Mouse (Mus musculus): ENCODE measurements at regions not wholly inside any gene's neighbourhood (a gene's known extent, or its start where the extent isn't known, plus 50 kb on each side); places are given as distances from the start of the nearest gene placed in this dataset.

DNA sequence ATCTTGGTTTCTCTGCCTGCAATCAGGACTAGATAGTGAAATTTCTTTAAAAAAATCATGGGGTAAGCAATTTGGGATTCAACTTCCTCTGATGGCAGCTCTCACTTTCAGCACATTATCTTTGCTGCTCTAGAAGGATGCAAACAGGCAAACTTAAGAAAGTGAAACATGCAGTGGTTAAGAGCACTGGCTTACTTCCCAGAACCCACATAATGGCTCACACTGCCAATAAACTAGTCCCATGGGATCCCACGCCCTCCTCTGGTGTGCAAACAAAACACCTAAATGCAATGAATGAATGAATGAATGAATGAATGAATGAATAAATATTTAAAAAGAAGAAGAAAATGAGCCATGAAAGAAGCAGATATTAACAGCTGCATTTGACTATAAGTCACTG, 356.1 kb upstream of the Kif2a start:
- no peaks in the 10 kb centered on the region for H3K27me3 ChIP-seq
- no peaks in the 10 kb centered on the region for H3K4me1 ChIP-seq
- H3K9me3 ChIP-seq: no peaks in the 10 kb centered on the region
- no peak overlapping the region for H3K27ac ChIP-seq
- WGBS: 71% methylated on average over 1 of the region's 1 CpGs
- H3K36me3 ChIP-seq: no peaks in the 10 kb centered on the region
- no peak overlapping the region for H3K4me2 ChIP-seq
- H3K9ac ChIP-seq: no peak overlapping the region
- no peak overlapping the region for H3K4me3 ChIP-seq
- ATAC-seq (ENCODE audit: insufficient number of reproducible peaks, low FRiP score, low TSS enrichment, low read depth): no peak

DNA sequence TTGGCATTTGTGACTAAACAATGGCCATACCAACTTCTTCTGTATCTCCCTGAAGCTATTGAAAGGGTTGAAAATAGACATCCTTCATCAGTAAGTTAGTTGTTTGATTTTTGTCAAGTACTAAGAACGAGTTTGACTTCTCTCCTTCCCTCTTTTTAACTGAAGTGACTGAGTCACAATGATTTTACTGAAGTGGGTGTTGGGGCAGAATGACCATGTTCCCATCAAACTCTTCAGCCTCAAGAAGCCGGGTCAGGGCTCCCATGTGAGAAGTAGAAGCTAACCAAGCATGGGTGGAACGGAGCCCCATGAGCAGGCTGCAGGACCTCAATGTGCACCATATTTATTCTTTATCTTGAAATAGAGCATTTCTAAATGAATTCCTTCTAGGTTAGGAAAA, 350.7 kb upstream of the Kif2a start:
- Histone ChIP-seq H3K4me2 (no peak overlapping the region), H3K9ac (no peak overlapping the region), H3K27ac (no peak overlapping the region), H3K9me3 (no peaks in the 10 kb centered on the region), H3K4me3 (no peak overlapping the region), H3K36me3 (no peaks in the 10 kb centered on the region), H3K4me1 (no peaks in the 10 kb centered on the region), H3K27me3 (no peaks in the 10 kb centered on the region)
- 84% methylated on average over 3 of the region's 3 CpGs for WGBS
- no peak for ATAC-seq (ENCODE audit: insufficient number of reproducible peaks, low FRiP score, low TSS enrichment, low read depth)

DNA sequence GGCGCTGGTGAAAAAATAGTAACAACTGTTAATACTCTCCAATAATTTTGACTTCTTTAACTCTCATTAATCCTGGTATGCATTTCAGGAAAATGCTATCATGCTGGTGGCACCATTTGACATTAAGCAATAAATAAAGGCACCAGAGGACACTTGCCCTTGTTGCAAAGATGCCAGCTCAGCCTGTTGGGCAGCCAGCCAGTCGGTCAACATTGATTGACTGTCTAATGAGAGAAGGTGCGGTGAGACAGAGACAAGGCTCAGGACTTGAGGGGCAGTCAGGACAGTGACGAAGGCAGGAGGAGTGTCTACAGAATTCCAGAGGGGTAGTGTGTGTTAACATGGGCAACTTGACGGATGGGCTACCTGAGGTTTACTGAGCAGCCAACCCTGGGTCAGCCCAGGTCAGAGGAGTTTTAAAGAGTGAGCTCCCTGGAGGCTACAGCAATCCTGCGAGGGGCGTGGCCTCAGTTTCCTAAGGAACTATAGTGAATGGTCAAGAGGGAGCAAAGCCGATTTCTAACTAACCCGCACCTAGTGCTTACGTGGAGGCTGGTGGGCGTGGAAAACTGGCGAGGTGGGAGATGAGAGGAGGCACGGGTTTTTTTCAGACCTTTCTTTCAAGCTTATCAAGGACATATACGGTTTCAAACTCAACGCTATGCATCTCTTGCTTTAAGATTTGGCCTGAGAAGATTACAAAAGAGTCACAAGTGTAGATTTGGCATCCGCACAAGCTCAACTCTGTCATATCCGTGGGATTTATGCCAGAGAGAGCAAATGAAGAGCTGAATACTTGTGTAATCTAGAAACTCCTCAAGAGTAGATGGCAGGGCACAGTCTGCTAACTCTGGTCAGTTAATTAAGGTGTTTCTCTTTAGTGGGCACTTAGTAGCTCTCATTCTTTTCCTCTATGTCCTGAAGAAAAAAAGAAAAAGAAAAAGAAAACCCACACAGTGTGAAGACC, 350.0 kb upstream of the Kif2a start:
- Histone ChIP-seq H3K9ac (no peak overlapping the region), H3K27ac (no peak overlapping the region), H3K27me3 (no peaks in the 10 kb centered on the region), H3K4me3 (no peak overlapping the region), H3K9me3 (no peaks in the 10 kb centered on the region), H3K36me3 (no peaks in the 10 kb centered on the region), H3K4me2 (no peak overlapping the region), H3K4me1 (no peaks in the 10 kb centered on the region)
- 0 out of 2 replicates have a peak, but pooled peaks have one; percentile 19 for ATAC-seq (ENCODE audit: insufficient number of reproducible peaks, low FRiP score, low TSS enrichment, low read depth)
- WGBS: 40% methylated on average over 17 of the region's 17 CpGs

DNA sequence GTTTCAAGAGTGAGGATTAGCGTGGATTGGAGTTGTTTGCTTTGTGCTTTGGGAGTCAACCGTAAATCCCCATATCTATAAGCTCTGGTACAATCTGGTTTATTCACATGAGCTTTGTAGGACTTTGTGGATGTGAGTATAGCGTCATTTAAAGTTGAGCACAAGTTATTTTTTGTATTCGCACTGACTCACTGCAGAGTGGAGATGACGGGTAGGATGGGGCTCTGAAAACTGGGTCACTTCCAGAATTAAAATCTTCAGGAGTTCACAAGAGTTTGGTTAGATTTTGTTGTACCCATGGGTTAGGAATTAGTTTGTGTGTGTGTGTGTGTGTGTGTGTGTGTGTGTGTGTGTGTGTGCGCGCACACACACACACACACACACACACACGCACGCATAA, 345.7 kb upstream of the Kif2a start:
- WGBS: 87% methylated on average over 9 of the region's 9 CpGs
- Histone ChIP-seq H3K4me3 (no peak overlapping the region), H3K9me3 (no peaks in the 10 kb centered on the region), H3K27ac (no peak overlapping the region), H3K4me1 (no peaks in the 10 kb centered on the region), H3K9ac (no peak overlapping the region), H3K4me2 (no peak overlapping the region), H3K36me3 (no peaks in the 10 kb centered on the region), H3K27me3 (no peaks in the 10 kb centered on the region)
- no peak for ATAC-seq (ENCODE audit: insufficient number of reproducible peaks, low FRiP score, low TSS enrichment, low read depth)

DNA sequence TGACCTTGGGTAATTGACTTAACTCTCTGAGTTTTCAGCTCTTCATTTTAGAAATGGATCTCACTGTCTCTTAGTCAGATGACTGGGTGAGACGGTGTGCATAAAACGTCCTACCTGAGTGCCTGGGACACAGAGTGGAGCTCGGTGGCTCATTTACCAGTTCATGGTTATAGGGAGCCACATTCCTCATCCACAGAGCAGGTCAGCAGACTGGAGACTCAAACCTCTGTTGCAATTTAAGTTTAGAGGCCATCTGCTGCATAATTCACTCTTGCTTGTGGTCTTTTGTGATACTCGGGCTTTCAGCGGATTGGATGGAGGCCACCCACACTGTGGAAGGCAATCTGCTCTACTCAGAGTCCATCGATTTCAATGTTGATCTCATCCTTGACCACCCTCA, 343.8 kb upstream of the Kif2a start:
- Histone ChIP-seq H3K9ac (no peak overlapping the region), H3K9me3 (no peaks in the 10 kb centered on the region), H3K27me3 (no peaks in the 10 kb centered on the region), H3K4me1 (no peaks in the 10 kb centered on the region), H3K4me2 (no peak overlapping the region), H3K4me3 (no peak overlapping the region), H3K27ac (no peak overlapping the region), H3K36me3 (no peaks in the 10 kb centered on the region)
- WGBS: 83% methylated on average over 6 of the region's 6 CpGs
- no peak for ATAC-seq (ENCODE audit: insufficient number of reproducible peaks, low FRiP score, low TSS enrichment, low read depth)

DNA sequence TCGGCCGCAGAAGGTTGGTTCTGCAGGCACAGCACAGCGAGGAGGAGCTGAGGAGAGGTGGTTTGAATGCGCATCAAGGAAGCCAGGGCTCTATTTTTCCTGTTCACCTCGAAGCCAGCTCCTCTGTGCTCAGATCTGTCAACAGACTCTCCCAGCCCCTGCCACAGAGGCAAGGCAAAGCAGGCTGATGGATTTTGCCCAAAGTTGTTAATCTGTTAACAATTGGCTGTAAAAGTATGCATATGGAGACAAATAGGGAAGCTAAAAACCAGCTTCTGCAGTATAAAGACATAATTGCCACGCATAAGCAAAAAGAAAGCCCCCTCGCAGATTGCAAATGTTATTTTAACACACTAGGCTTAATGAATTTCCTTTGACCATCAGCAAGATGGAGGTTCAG, 343.3 kb upstream of the Kif2a start:
- ATAC-seq (ENCODE audit: insufficient number of reproducible peaks, low FRiP score, low TSS enrichment, low read depth): no peak
- Histone ChIP-seq H3K9me3 (no peaks in the 10 kb centered on the region), H3K36me3 (no peaks in the 10 kb centered on the region), H3K4me2 (no peak overlapping the region), H3K27me3 (no peaks in the 10 kb centered on the region), H3K4me3 (no peak overlapping the region), H3K9ac (no peak overlapping the region), H3K4me1 (no peaks in the 10 kb centered on the region), H3K27ac (no peak overlapping the region)
- 75% methylated on average over 7 of the region's 7 CpGs for whole genome bisulfite sequencing

DNA sequence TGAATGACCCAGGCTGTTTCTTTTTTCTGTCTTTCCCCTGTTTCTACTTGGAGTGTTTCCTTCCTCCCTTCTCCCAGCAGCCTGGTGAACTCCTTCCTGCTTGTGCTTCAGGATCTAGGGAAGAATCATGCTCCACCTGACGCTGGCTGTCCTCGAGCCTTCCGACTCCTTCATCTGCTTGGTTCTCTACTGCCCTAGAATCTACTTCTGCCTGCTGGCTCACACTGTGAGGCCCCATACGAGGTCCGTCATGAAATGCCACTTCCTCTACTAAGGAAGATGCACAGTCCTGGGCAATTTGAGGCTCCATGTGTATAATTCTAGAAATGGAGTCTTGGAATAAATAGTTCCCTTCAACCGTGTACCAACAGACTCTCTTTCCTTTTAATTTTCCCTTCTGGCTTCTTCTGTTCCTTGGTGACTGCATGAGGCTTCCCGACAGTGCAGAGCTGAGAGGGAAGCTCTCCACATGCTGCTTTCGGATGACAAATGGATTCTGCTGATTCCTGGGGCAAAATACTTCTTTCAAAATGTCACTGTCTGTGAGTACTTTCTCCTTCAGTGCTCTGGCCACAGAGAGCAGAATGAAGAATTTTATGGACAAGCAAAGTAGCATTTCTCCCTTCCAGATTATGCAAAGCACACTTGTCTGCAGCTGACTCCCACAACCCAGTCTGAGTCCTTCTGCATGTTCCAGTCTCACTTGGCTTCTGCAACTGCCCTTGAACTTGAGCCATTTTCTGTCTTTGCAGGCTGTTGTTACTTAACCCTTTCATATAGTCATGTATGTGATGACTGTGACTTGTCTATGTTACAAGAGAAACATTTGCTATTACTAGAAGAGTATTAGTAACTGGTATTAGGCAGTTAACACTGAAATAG, 341.1 kb upstream of the Kif2a start:
- Histone ChIP-seq H3K4me2 (no peak overlapping the region), H3K27me3 (no peaks in the 10 kb centered on the region), H3K9me3 (no peaks in the 10 kb centered on the region), H3K36me3 (no peaks in the 10 kb centered on the region), H3K9ac (no peak overlapping the region), H3K4me1 (no peaks in the 10 kb centered on the region), H3K27ac (no peak overlapping the region), H3K4me3 (no peak overlapping the region)
- 69% methylated on average over 8 of the region's 8 CpGs for WGBS
- ATAC-seq (ENCODE audit: insufficient number of reproducible peaks, low FRiP score, low TSS enrichment, low read depth): no peak

DNA sequence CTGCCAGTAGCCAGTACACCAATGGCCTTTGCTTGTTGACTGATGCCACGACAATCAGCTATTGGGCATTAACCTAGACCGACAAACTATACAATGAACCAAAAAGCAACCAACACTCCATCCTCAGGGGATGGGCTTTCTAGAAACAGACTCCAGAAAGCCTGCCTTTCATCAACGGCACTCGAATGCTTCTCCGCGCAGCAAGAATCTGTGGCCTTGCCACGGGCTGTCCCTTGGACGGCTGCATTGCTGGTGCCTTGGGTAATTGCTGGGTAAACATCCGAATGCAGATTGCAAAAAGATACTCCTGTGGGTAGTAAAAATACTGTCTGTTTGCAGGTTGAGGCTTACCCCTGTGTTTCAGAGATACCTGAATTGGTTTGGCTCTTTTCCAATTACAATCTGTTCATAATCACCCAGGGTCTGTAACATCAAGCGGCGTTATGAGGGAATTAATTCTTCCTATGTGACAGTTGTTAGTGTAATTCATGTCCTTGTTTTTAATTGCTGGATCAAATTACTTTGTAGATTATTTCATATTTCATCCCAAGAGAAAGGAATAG, 319.0 kb upstream of the Kif2a start:
- Histone ChIP-seq H3K4me1 (no peaks in the 10 kb centered on the region), H3K4me2 (no peak overlapping the region), H3K36me3 (no peaks in the 10 kb centered on the region), H3K9ac (no peak overlapping the region), H3K27ac (no peak overlapping the region), H3K9me3 (no peaks in the 10 kb centered on the region), H3K27me3 (no peaks in the 10 kb centered on the region), H3K4me3 (no peak overlapping the region)
- WGBS: 64% methylated on average over 11 of the region's 11 CpGs
- no peak for ATAC-seq (ENCODE audit: insufficient number of reproducible peaks, low FRiP score, low TSS enrichment, low read depth)

DNA sequence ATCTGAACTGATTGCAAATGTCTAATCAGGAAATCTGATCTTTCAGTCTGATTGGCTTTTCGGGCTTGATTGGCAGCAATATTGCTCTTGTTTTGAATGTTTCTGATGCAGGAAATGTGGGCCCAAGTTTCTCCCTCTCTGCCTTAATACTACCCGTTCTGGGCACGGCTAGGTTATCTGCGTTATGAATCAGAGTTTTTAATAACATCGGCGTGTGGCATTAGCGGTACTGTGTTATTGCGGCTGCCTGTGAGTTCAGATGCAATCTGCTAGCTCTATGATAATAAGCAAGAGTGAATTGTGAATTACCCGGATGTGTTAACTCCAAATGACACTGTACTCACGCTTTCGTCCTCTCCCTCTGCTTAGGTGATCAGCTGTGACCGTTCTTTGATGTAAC, 316.2 kb upstream of the Kif2a start:
- H3K9ac ChIP-seq: no peak overlapping the region
- no peaks in the 10 kb centered on the region for H3K9me3 ChIP-seq
- H3K4me2 ChIP-seq: no peak overlapping the region
- ATAC-seq (ENCODE audit: insufficient number of reproducible peaks, low FRiP score, low TSS enrichment, low read depth): no peak
- H3K27ac ChIP-seq: no peak overlapping the region
- no peak overlapping the region for H3K4me3 ChIP-seq
- no peaks in the 10 kb centered on the region for H3K36me3 ChIP-seq
- H3K4me1 ChIP-seq: no peaks in the 10 kb centered on the region
- WGBS: 82% methylated on average over 12 of the region's 12 CpGs
- H3K27me3 ChIP-seq: no peaks in the 10 kb centered on the region

DNA sequence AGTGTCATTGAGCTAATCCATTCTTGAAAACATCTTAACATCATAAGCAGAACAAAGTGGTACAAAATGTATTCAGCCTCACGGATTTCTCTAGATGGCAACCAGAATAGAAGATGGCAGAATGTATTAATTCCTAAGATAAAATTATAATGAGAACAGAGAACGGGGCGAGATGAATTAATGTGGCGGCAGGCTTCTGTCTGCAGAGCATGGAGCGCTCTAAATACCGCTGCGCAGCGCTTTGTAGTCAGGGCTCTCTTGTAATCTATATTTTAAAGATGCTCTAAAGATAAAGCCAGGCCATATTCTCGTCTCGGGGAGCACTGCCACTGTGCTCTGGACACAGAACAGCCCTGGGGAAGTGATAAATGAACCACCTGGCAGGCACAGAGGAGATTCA, 315.2 kb upstream of the Kif2a start:
- H3K4me3 ChIP-seq: no peak overlapping the region
- ATAC-seq (ENCODE audit: insufficient number of reproducible peaks, low FRiP score, low TSS enrichment, low read depth): no peak
- 78% methylated on average over 10 of the region's 10 CpGs for WGBS
- H3K9ac ChIP-seq: no peak overlapping the region
- no peaks in the 10 kb centered on the region for H3K36me3 ChIP-seq
- H3K4me2 ChIP-seq: no peak overlapping the region
- H3K9me3 ChIP-seq: no peaks in the 10 kb centered on the region
- no peaks in the 10 kb centered on the region for H3K4me1 ChIP-seq
- H3K27me3 ChIP-seq: no peaks in the 10 kb centered on the region
- no peak overlapping the region for H3K27ac ChIP-seq

DNA sequence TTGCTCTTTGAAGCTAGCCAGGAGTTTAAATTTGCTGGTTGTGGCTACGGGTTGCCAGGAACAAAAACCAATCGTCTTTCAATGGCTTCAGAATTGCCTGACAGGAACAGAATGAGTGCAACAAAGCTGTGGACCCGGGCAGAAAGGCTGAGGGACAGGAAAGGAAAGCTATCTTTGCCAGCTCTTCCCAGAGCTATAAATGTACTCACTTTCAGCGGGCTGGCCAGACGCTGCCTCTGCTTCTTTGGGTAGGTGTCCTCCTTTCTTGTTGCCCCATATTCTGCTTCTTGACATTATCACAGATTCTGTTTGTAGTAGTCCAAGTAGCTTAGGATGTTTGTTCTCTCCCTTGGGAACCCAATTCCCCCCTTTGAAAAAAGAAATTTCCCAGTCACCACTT, 307.4 kb upstream of the Kif2a start:
- no peak overlapping the region for H3K4me2 ChIP-seq
- no peaks in the 10 kb centered on the region for H3K4me1 ChIP-seq
- no peaks in the 10 kb centered on the region for H3K36me3 ChIP-seq
- H3K4me3 ChIP-seq: no peak overlapping the region
- H3K27me3 ChIP-seq: no peaks in the 10 kb centered on the region
- no peak overlapping the region for H3K9ac ChIP-seq
- H3K9me3 ChIP-seq: no peaks in the 10 kb centered on the region
- no peak overlapping the region for H3K27ac ChIP-seq
- WGBS: 77% methylated on average over 5 of the region's 5 CpGs
- no peak for ATAC-seq (ENCODE audit: insufficient number of reproducible peaks, low FRiP score, low TSS enrichment, low read depth)

All from limb, embryonic 15.5 days (tissue).